Mouse (Mus musculus) heart, embryonic 12.5 days (tissue): ENCODE results near the gene Syn3. TPM values are rescaled to one million over a fixed set of nuclear protein-coding genes. Genes with fewer than 3 reads are reported as not detected.

Source experiments
- ATAC-seq: fragments of 200-750 bp; cut with Nextera tagmentation; 2 replicates; pipeline ENCODE4 v1.8.0; 2017; ENCODE audit warnings: moderate TSS enrichment, moderate library complexity; ENCODE audit not compliant: insufficient number of reproducible peaks, low FRiP score
- H3K27ac ChIP-seq: fragments of 300-500 bp; sonication (generic); 2 replicates; pipeline ENCODE4 v1.5.1; 2016; ENCODE audit warnings: mild to moderate bottlenecking, moderate library complexity; ENCODE audit not compliant: poor library complexity, severe bottlenecking
- H3K27me3 ChIP-seq: fragments of 300-500 bp; sonication (generic); replicated peaks from 2 replicates; pipeline ENCODE4 v1.6.1; 2016; ENCODE audit warnings: mild to moderate bottlenecking, moderate library complexity
- H3K36me3 ChIP-seq: fragments of 300-500 bp; sonication (generic); 2 replicates; pipeline ENCODE4 v1.6.1; 2016; ENCODE audit warnings: mild to moderate bottlenecking, moderate library complexity
- H3K4me1 ChIP-seq: fragments of 300-500 bp; sonication (generic); replicated peaks from 2 replicates; pipeline ENCODE4 v1.6.1; 2016; ENCODE audit warnings: mild to moderate bottlenecking
- H3K4me2 ChIP-seq: fragments of 300-500 bp; sonication (generic); 2 replicates; pipeline ENCODE4 v1.6.1; 2016; ENCODE audit warnings: mild to moderate bottlenecking, moderate library complexity
- H3K4me3 ChIP-seq: fragments of 300-500 bp; sonication (generic); 2 replicates; pipeline ENCODE4 v1.5.1; 2016; ENCODE audit warnings: mild to moderate bottlenecking
- H3K9ac ChIP-seq: fragments of 300-500 bp; sonication (generic); 2 replicates; pipeline ENCODE4 v1.6.1; 2016; ENCODE audit warnings: mild to moderate bottlenecking, moderate library complexity
- H3K9me3 ChIP-seq: fragments of 300-500 bp; sonication (generic); replicated peaks from 2 replicates; pipeline ENCODE4 v1.6.1; 2016; ENCODE audit warnings: mild to moderate bottlenecking, moderate library complexity
- WGBS: fragments of 180-500 bp; shearing (Covaris S2); methylation state at CpG from one replicate; pipeline ENCODE4 v1.1.7; 2016; 5-methylcytosine and 5-hydroxymethylcytosine counted together
- polyA plus RNA-seq: library from polyadenylated mRNA; unstranded; fragments of >200 nt; fragmentation: Nextera tagmentation; extraction: Ambion mirVana; gene quantifications from 2 replicates; pipeline ENCODE4 v1.2.1, GENCODE M21; 2016

The Syn3 gene
- polyA plus RNA-seq, 1 experiment from 2014 or later, result 1.5 TPM

- H3K9ac ChIP-seq, result no peak overlapping the region
- H3K4me1 ChIP-seq, result no peaks in the 10 kb centered on the region
- no peaks in the 10 kb centered on the region for H3K9me3 ChIP-seq
- no peak for ATAC-seq
- H3K4me3 ChIP-seq, result no peak overlapping the region
- H3K36me3 ChIP-seq, result no peaks in the 10 kb centered on the region
- H3K4me2 ChIP-seq, result no peak overlapping the region
- H3K27ac ChIP-seq, result no peak overlapping the region
- 81% methylated on average over 9 of the region's 9 CpGs for WGBS
- no peaks in the 10 kb centered on the region for H3K27me3 ChIP-seq
Observed at GRCm38 (mm10) chr10:86079921-86080320, 418.8 kb downstream of the Syn3 start.

- ATAC-seq, result no peak
- Histone ChIP-seq H3K36me3 (no peaks in the 10 kb centered on the region), H3K27me3 (no peaks in the 10 kb centered on the region), H3K9ac (no peak overlapping the region), H3K9me3 (0 out of 2 replicates have a peak, but pooled peaks cover under 1% of the 10 kb centered on the region), H3K4me2 (no peak overlapping the region), H3K4me3 (no peak overlapping the region), H3K27ac (no peak overlapping the region), H3K4me1 (no peaks in the 10 kb centered on the region)
- 87% methylated on average over 2 of the region's 2 CpGs for WGBS
Observed at GRCm38 (mm10) chr10:86078761-86079160, 419.9 kb downstream of the Syn3 start.

GRCm38 (mm10) chr10:86077272-86077671, 421.4 kb downstream of the Syn3 start:
- ATAC-seq, result no peak
- no peaks in the 10 kb centered on the region for H3K36me3 ChIP-seq
- H3K4me1 ChIP-seq, result no peaks in the 10 kb centered on the region
- H3K27me3 ChIP-seq, result no peaks in the 10 kb centered on the region
- H3K4me2 ChIP-seq, result no peak overlapping the region
- no peak overlapping the region for H3K9ac ChIP-seq
- H3K9me3 ChIP-seq, result 0 out of 2 replicates have a peak, but pooled peaks cover 4% of the 10 kb centered on the region
- no peak overlapping the region for H3K27ac ChIP-seq
- WGBS, result 71% methylated on average over 2 of the region's 2 CpGs
- H3K4me3 ChIP-seq, result no peak overlapping the region

- Histone ChIP-seq H3K27ac (no peak overlapping the region), H3K4me3 (no peak overlapping the region), H3K9me3 (0 out of 2 replicates have a peak, but pooled peaks cover 4% of the 10 kb centered on the region), H3K27me3 (no peaks in the 10 kb centered on the region), H3K4me1 (no peaks in the 10 kb centered on the region), H3K9ac (no peak overlapping the region), H3K4me2 (no peak overlapping the region), H3K36me3 (no peaks in the 10 kb centered on the region)
- no peak for ATAC-seq
- 77% methylated on average over 9 of the region's 9 CpGs for WGBS
Observed at GRCm38 (mm10) chr10:86074971-86075711, 423.6 kb downstream of the Syn3 start.

- Histone ChIP-seq H3K9me3 (0 out of 2 replicates have a peak, but pooled peaks cover 4% of the 10 kb centered on the region), H3K27ac (no peak overlapping the region), H3K27me3 (no peaks in the 10 kb centered on the region), H3K4me1 (no peaks in the 10 kb centered on the region), H3K4me3 (no peak overlapping the region), H3K4me2 (no peak overlapping the region), H3K9ac (no peak overlapping the region), H3K36me3 (no peaks in the 10 kb centered on the region)
- ATAC-seq, result no peak
- WGBS, result 76% methylated on average over 4 of the region's 4 CpGs
Observed at GRCm38 (mm10) chr10:86074134-86074533, 424.6 kb downstream of the Syn3 start.

- Histone ChIP-seq H3K36me3 (no peaks in the 10 kb centered on the region), H3K4me3 (no peak overlapping the region), H3K9me3 (0 out of 2 replicates have a peak, but pooled peaks cover 4% of the 10 kb centered on the region)
Observed at GRCm38 (mm10) chr10:86070751-86071150, 427.9 kb downstream of the Syn3 start.

GRCm38 (mm10) chr10:86069341-86069740, 429.4 kb downstream of the Syn3 start:
- no peak overlapping the region for H3K4me2 ChIP-seq

More at GRCm38 (mm10) chr10:86070751-86071150, 427.9 kb downstream of the Syn3 start:
- Histone ChIP-seq H3K9ac (no peak overlapping the region), H3K4me2 (no peak overlapping the region), H3K4me1 (no peaks in the 10 kb centered on the region), H3K27me3 (no peaks in the 10 kb centered on the region), H3K27ac (no peak overlapping the region)
- WGBS, result 70% methylated on average over 3 of the region's 3 CpGs
- ATAC-seq, result no peak

GRCm38 (mm10) chr10:86067911-86068310, 430.8 kb downstream of the Syn3 start:
- Histone ChIP-seq H3K27ac (no peak overlapping the region), H3K36me3 (no peaks in the 10 kb centered on the region), H3K9me3 (no peaks in the 10 kb centered on the region), H3K27me3 (no peaks in the 10 kb centered on the region), H3K4me1 (peaks cover 4% of the 10 kb centered on the region; the same call in 1 of the 2 replicates), H3K4me3 (no peak overlapping the region), H3K9ac (no peak overlapping the region), H3K4me2 (no peak overlapping the region)
- WGBS, result 67% methylated on average over 10 of the region's 10 CpGs
- no peak for ATAC-seq

More at GRCm38 (mm10) chr10:86069341-86069740, 429.4 kb downstream of the Syn3 start:
- Histone ChIP-seq H3K27me3 (no peaks in the 10 kb centered on the region), H3K9ac (no peak overlapping the region), H3K9me3 (0 out of 2 replicates have a peak, but pooled peaks cover 4% of the 10 kb centered on the region), H3K4me1 (peaks cover 4% of the 10 kb centered on the region; the same call in 1 of the 2 replicates), H3K4me3 (no peak overlapping the region), H3K36me3 (no peaks in the 10 kb centered on the region), H3K27ac (no peak overlapping the region)
- WGBS, result 50% methylated on average over 3 of the region's 3 CpGs
- ATAC-seq, result no peak

GRCm38 (mm10) chr10:86066651-86067050, 432.0 kb downstream of the Syn3 start:
- Histone ChIP-seq H3K4me3 (no peak overlapping the region), H3K4me1 (peaks cover 4% of the 10 kb centered on the region; the same call in 1 of the 2 replicates), H3K27me3 (no peaks in the 10 kb centered on the region), H3K27ac (no peak overlapping the region), H3K9me3 (peaks cover 8% of the 10 kb centered on the region; the same call in 1 of the 2 replicates), H3K9ac (no peak overlapping the region), H3K4me2 (no peak overlapping the region), H3K36me3 (no peaks in the 10 kb centered on the region)
- WGBS, result 72% methylated on average over 5 of the region's 5 CpGs
- ATAC-seq, result no peak

GRCm38 (mm10) chr10:86065661-86066060, 433.0 kb downstream of the Syn3 start:
- H3K9ac ChIP-seq, result no peak overlapping the region
- H3K4me3 ChIP-seq, result no peak overlapping the region
- H3K9me3 ChIP-seq, result peaks cover 8% of the 10 kb centered on the region; the same call in 1 of the 2 replicates
- H3K27ac ChIP-seq, result no peak overlapping the region
- peaks cover 4% of the 10 kb centered on the region; the same call in 1 of the 2 replicates for H3K4me1 ChIP-seq
- H3K27me3 ChIP-seq, result no peaks in the 10 kb centered on the region
- 66% methylated on average over 1 of the region's 1 CpGs for WGBS
- no peaks in the 10 kb centered on the region for H3K36me3 ChIP-seq
- ATAC-seq, result 0 out of 2 replicates have a peak, but pooled peaks have one; percentile 16
- no peak overlapping the region for H3K4me2 ChIP-seq

- H3K4me3 ChIP-seq, result no peak overlapping the region
- no peak overlapping the region for H3K27ac ChIP-seq
- H3K9ac ChIP-seq, result no peak overlapping the region
- ATAC-seq, result peak; percentile 60
- no peak overlapping the region for H3K4me2 ChIP-seq
- no peaks in the 10 kb centered on the region for H3K27me3 ChIP-seq
- peaks cover 8% of the 10 kb centered on the region; the same call in 1 of the 2 replicates for H3K9me3 ChIP-seq
- H3K36me3 ChIP-seq, result no peaks in the 10 kb centered on the region
- H3K4me1 ChIP-seq, result peaks cover 4% of the 10 kb centered on the region; the same call in 1 of the 2 replicates
- 4% methylated on average over 4 of the region's 4 CpGs for WGBS
Observed at GRCm38 (mm10) chr10:86064937-86065336, 433.8 kb downstream of the Syn3 start.
